Mouse (Mus musculus): ENCODE results near the gene Jarid2. TPM values are rescaled to one million over a fixed set of nuclear protein-coding genes. Genes with fewer than 3 reads are reported as not detected.
"Not testable (repeated sequence)": the region's sequence is repeated elsewhere in the genome, so short reads cannot be mapped to it uniquely, and the experiment has no call there.

Jarid2 gene
- polyA plus RNA-seq, 1 experiment from 2014 or later, result 64.4 TPM

- 0 out of 2 replicates have a peak, but pooled peaks cover 3% of the 10 kb centered on the region for H3K4me1 ChIP-seq (replicated peaks)
- H3K36me3 ChIP-seq, result no peaks in the 10 kb centered on the region
- no peaks in the 10 kb centered on the region for H3K9me3 ChIP-seq
- 75% methylated on average over 3 of the region's 3 CpGs for WGBS
- H3K4me3 ChIP-seq, result no peak overlapping the region
- H3K27ac ChIP-seq, result no peak overlapping the region
- H3K27me3 ChIP-seq (ENCODE audit: insufficient read depth, poor library complexity, severe bottlenecking), result no peaks in the 10 kb centered on the region
- no peak for DNase-seq (ENCODE audit: low spot score)
Observed at GRCm38 (mm10) chr13:44833353-44833752, 104.1 kb downstream of the Jarid2 start.

GRCm38 (mm10) chr13:44837445-44837844, 108.2 kb downstream of the Jarid2 start:
- Histone ChIP-seq H3K36me3 (no peaks in the 10 kb centered on the region), H3K4me1 (replicated peaks) (peaks cover 37% of the 10 kb centered on the region), H3K27me3 (ENCODE audit: insufficient read depth, poor library complexity, severe bottlenecking) (no peaks in the 10 kb centered on the region), H3K27ac (no peak overlapping the region), H3K9me3 (no peaks in the 10 kb centered on the region), H3K4me3 (no peak overlapping the region)
- 84% methylated on average over 6 of the region's 6 CpGs for whole genome bisulfite sequencing
- DNase-seq (ENCODE audit: low spot score), result no peak

GRCm38 (mm10) chr13:44839866-44840835, 110.9 kb downstream of the Jarid2 start:
- peak overlapping the region; percentile 88 for H3K27ac ChIP-seq
- H3K4me3 ChIP-seq, result peak overlapping the region; percentile 53
- no peaks in the 10 kb centered on the region for H3K9me3 ChIP-seq
- no peaks in the 10 kb centered on the region for H3K36me3 ChIP-seq
- H3K27me3 ChIP-seq (ENCODE audit: insufficient read depth, poor library complexity, severe bottlenecking), result no peaks in the 10 kb centered on the region
- DNase-seq (ENCODE audit: low spot score), result peak; percentile 83
- WGBS, result 4% methylated on average over 20 of the region's 20 CpGs
- peaks cover 63% of the 10 kb centered on the region for H3K4me1 ChIP-seq (replicated peaks)

GRCm38 (mm10) chr13:44851426-44851825, 122.2 kb downstream of the Jarid2 start:
- H3K4me3 ChIP-seq, result no peak overlapping the region
- no peaks in the 10 kb centered on the region for H3K27me3 ChIP-seq (ENCODE audit: insufficient read depth, poor library complexity, severe bottlenecking)
- DNase-seq (ENCODE audit: low spot score), result no peak
- WGBS, result 52% methylated on average over 2 of the region's 2 CpGs
- H3K9me3 ChIP-seq, result no peaks in the 10 kb centered on the region
- peaks cover 11% of the 10 kb centered on the region for H3K4me1 ChIP-seq (replicated peaks)
- peaks cover 22% of the 10 kb centered on the region for H3K36me3 ChIP-seq
- H3K27ac ChIP-seq, result no peak overlapping the region

GRCm38 (mm10) chr13:44852024-44852423, 122.8 kb downstream of the Jarid2 start:
- Histone ChIP-seq H3K27me3 (ENCODE audit: insufficient read depth, poor library complexity, severe bottlenecking) (no peaks in the 10 kb centered on the region), H3K36me3 (peaks cover 22% of the 10 kb centered on the region), H3K27ac (no peak overlapping the region), H3K4me3 (no peak overlapping the region), H3K9me3 (no peaks in the 10 kb centered on the region), H3K4me1 (replicated peaks) (peaks cover 17% of the 10 kb centered on the region)
- 85% methylated on average over 3 of the region's 3 CpGs for WGBS
- no peak for DNase-seq (ENCODE audit: low spot score)

- 89% methylated on average over 2 of the region's 2 CpGs for WGBS
- no peak overlapping the region for H3K4me3 ChIP-seq
- H3K27ac ChIP-seq, result no peak overlapping the region
- H3K27me3 ChIP-seq (ENCODE audit: insufficient read depth, poor library complexity, severe bottlenecking), result peaks cover 4% of the 10 kb centered on the region; the same call in 1 of the 2 replicates
- peaks cover 3% of the 10 kb centered on the region; the same call in 1 of the 2 replicates for H3K36me3 ChIP-seq
- H3K9me3 ChIP-seq, result peaks cover 3% of the 10 kb centered on the region; the same call in 1 of the 2 replicates
- H3K4me1 ChIP-seq (replicated peaks), result peaks cover 14% of the 10 kb centered on the region
- no peak for DNase-seq (ENCODE audit: low spot score)
Observed at GRCm38 (mm10) chr13:44865566-44865965, 136.3 kb downstream of the Jarid2 start.

GRCm38 (mm10) chr13:44868037-44868650, 138.9 kb downstream of the Jarid2 start:
- Histone ChIP-seq H3K27ac (no peak overlapping the region), H3K9me3 (peaks cover 3% of the 10 kb centered on the region; the same call in 1 of the 2 replicates), H3K36me3 (peaks cover 3% of the 10 kb centered on the region), H3K4me3 (no peak overlapping the region), H3K27me3 (ENCODE audit: insufficient read depth, poor library complexity, severe bottlenecking) (peaks cover 4% of the 10 kb centered on the region; the same call in 1 of the 2 replicates), H3K4me1 (replicated peaks) (peaks cover 14% of the 10 kb centered on the region)
- 73% methylated on average over 4 of the region's 4 CpGs for WGBS
- no peak for DNase-seq (ENCODE audit: low spot score)

GRCm38 (mm10) chr13:44869418-44870119, 140.3 kb downstream of the Jarid2 start:
- WGBS, result 79% methylated on average over 47 of the region's 47 CpGs
- not testable (repeated sequence) for H3K27ac ChIP-seq; H3K27me3 ChIP-seq (ENCODE audit: insufficient read depth, poor library complexity, severe bottlenecking); H3K9me3 ChIP-seq; H3K4me3 ChIP-seq; H3K36me3 ChIP-seq
- peak; percentile 100 for DNase-seq (ENCODE audit: low spot score)
- H3K4me1 ChIP-seq (replicated peaks), result peaks cover 20% of the 10 kb centered on the region

GRCm38 (mm10) chr13:44876799-44877198, 147.5 kb downstream of the Jarid2 start:
- no peak for DNase-seq (ENCODE audit: low spot score)
- Histone ChIP-seq H3K9me3 (no peaks in the 10 kb centered on the region), H3K4me3 (no peak overlapping the region), H3K27me3 (ENCODE audit: insufficient read depth, poor library complexity, severe bottlenecking) (no peaks in the 10 kb centered on the region), H3K27ac (no peak overlapping the region), H3K4me1 (replicated peaks) (peaks cover 21% of the 10 kb centered on the region), H3K36me3 (peaks cover 20% of the 10 kb centered on the region)
- WGBS, result 88% methylated on average over 2 of the region's 2 CpGs

GRCm38 (mm10) chr13:44881001-44881400, 151.7 kb downstream of the Jarid2 start:
- Histone ChIP-seq H3K27ac (no peak overlapping the region), H3K4me3 (no peak overlapping the region), H3K36me3 (peaks cover 11% of the 10 kb centered on the region), H3K4me1 (replicated peaks) (peaks cover 15% of the 10 kb centered on the region), H3K27me3 (ENCODE audit: insufficient read depth, poor library complexity, severe bottlenecking) (no peaks in the 10 kb centered on the region), H3K9me3 (no peaks in the 10 kb centered on the region)
- no peak for DNase-seq (ENCODE audit: low spot score)
- 92% methylated on average over 4 of the region's 4 CpGs for WGBS

GRCm38 (mm10) chr13:44886221-44886620, 156.9 kb downstream of the Jarid2 start:
- Histone ChIP-seq H3K4me3 (no peak overlapping the region), H3K9me3 (no peaks in the 10 kb centered on the region), H3K4me1 (replicated peaks) (no peaks in the 10 kb centered on the region), H3K27me3 (ENCODE audit: insufficient read depth, poor library complexity, severe bottlenecking) (no peaks in the 10 kb centered on the region), H3K27ac (no peak overlapping the region), H3K36me3 (peaks cover 23% of the 10 kb centered on the region)
- WGBS, result 97% methylated on average over 2 of the region's 2 CpGs
- no peak for DNase-seq (ENCODE audit: low spot score)

- Histone ChIP-seq H3K27me3 (ENCODE audit: insufficient read depth, poor library complexity, severe bottlenecking) (no peaks in the 10 kb centered on the region), H3K27ac (no peak overlapping the region), H3K36me3 (peaks cover 24% of the 10 kb centered on the region), H3K4me3 (no peak overlapping the region), H3K4me1 (replicated peaks) (no peaks in the 10 kb centered on the region), H3K9me3 (no peaks in the 10 kb centered on the region)
- no peak for DNase-seq (ENCODE audit: low spot score)
- 68% methylated on average over 2 of the region's 2 CpGs for WGBS
Observed at GRCm38 (mm10) chr13:44890612-44891011, 161.3 kb downstream of the Jarid2 start.
